Mouse (Mus musculus) forebrain, postnatal 0 days (tissue): ENCODE results near the gene Pold1. TPM values are rescaled to one million over a fixed set of nuclear protein-coding genes. Genes with fewer than 3 reads are reported as not detected.
A peak's percentile ranks its signal among the peaks of the same experiment; 100 is the strongest.

Experiments used
- ATAC-seq: fragments of 200-750 bp; cut with Nextera tagmentation; 2 replicates; pipeline ENCODE4 v1.8.0; 2017; ENCODE audit warnings: mild to moderate bottlenecking, moderate library complexity
- DNase-seq: peaks from one replicate; pipeline ENCODE4 v3.0.0-alpha.2; 2015
- H3K27ac ChIP-seq: fragments of 300-500 bp; sonication (generic); 2 replicates; pipeline ENCODE4 v1.5.1; 2014; ENCODE audit warnings: low read depth, mild to moderate bottlenecking, antibody characterized with exemption, low read length, moderate library complexity, mixed read lengths
- H3K27me3 ChIP-seq: fragments of 300-500 bp; sonication (generic); 2 replicates; pipeline ENCODE4 v1.6.1; 2014; ENCODE audit warnings: mild to moderate bottlenecking, low read length, mixed read lengths; ENCODE audit not compliant: insufficient read depth
- H3K36me3 ChIP-seq: fragments of 300-500 bp; sonication (generic); 2 replicates; pipeline ENCODE4 v1.6.1; 2014; ENCODE audit warnings: mild to moderate bottlenecking, moderate library complexity; ENCODE audit not compliant: insufficient read depth
- H3K4me1 ChIP-seq: fragments of 300-500 bp; sonication (generic); 2 replicates; pipeline ENCODE4 v1.6.1; 2014; ENCODE audit warnings: antibody characterized with exemption; ENCODE audit not compliant: insufficient read depth
- H3K4me2 ChIP-seq: fragments of 300-500 bp; sonication (generic); 2 replicates; pipeline ENCODE4 v1.6.1; 2014; ENCODE audit warnings: low read depth, mild to moderate bottlenecking, moderate library complexity
- H3K4me3 ChIP-seq: fragments of 300-500 bp; sonication (generic); 2 replicates; pipeline ENCODE4 v1.5.1; 2014; ENCODE audit warnings: low read depth, low read length, mixed read lengths
- H3K9ac ChIP-seq: fragments of 300-500 bp; sonication (generic); 2 replicates; pipeline ENCODE4 v1.6.1; 2014; ENCODE audit warnings: mild to moderate bottlenecking
- H3K9me3 ChIP-seq: fragments of 300-500 bp; sonication (generic); 2 replicates; pipeline ENCODE4 v1.6.1; 2016; ENCODE audit warnings: low read length
- CTCF ChIP-seq: sonication (generic); IDR thresholded peaks from 2 replicates; pipeline ENCODE4 v1.5.1; 2016; ENCODE audit warnings: antibody characterized with exemption, control low read depth, low read depth
- WGBS: fragments of 180-500 bp; shearing (Covaris S2); extraction: QIAGEN DNeasy Blood & Tissue Kit; methylation state at CpG from one replicate; pipeline ENCODE4 v1.1.7; 2014; 5-methylcytosine and 5-hydroxymethylcytosine counted together
- polyA plus RNA-seq: library from polyadenylated mRNA; unstranded; fragments of >200 nt; fragmentation: Nextera tagmentation; extraction: Ambion mirVana; gene quantifications from 2 replicates; pipeline ENCODE4 v1.2.1, GENCODE M21; 2015
- total RNA-seq: library from RNA; depleted of rRNA; stranded (reverse); fragments of >200 nt; gene quantifications from 2 replicates; pipeline ENCODE4 v1.2.3, GENCODE M21; 2014

Gene Pold1
- total and polyA plus RNA-seq, 2 experiments from 2014 or later = 14.2 to 16.2 TPM

GRCm38 (mm10) chr7:44496771-44497109, 51.9 kb downstream of the Pold1 start:
- H3K4me3 ChIP-seq = peak overlapping the region; percentile 88
- peak overlapping the region; percentile 99 for H3K27ac ChIP-seq
- under 1% methylated on average over 26 of the region's 26 CpGs for WGBS
- peak; percentile 30 for TF ChIP-seq CTCF
- peaks cover 16% of the 10 kb centered on the region for H3K36me3 ChIP-seq
- H3K4me2 ChIP-seq = peak overlapping the region; percentile 70
- no peak for DNase-seq
- H3K9ac ChIP-seq = peak overlapping the region; percentile 98
- H3K27me3 ChIP-seq = no peaks in the 10 kb centered on the region
- no peaks in the 10 kb centered on the region for H3K9me3 ChIP-seq
- peaks cover 17% of the 10 kb centered on the region for H3K4me1 ChIP-seq
- ATAC-seq = no peak

GRCm38 (mm10) chr7:44495992-44496770, 52.5 kb downstream of the Pold1 start, which contains the start of the genes Emc10 and Fam71e1:
TSS of gene Emc10 (minus strand) at chr7:44496529.
TSS of gene Fam71e1 (plus strand) at chr7:44496581.
- H3K9me3 ChIP-seq = no peaks in the 10 kb centered on the region
- peaks cover 17% of the 10 kb centered on the region for H3K4me1 ChIP-seq
- TF ChIP-seq CTCF = peak; percentile 36; the same call in 1 of the 2 replicates
- H3K9ac ChIP-seq = peak within 1 kb of the TSS; percentile 98
- H3K27me3 ChIP-seq = no peaks in the 10 kb centered on the region
- WGBS = under 1% methylated on average over 58 of the region's 58 CpGs
- peaks cover 22% of the 10 kb centered on the region for H3K36me3 ChIP-seq
- DNase-seq (peak; percentile 100), ATAC-seq (peak; percentile 97)
- H3K4me3 ChIP-seq = peak within 1 kb of the TSS; percentile 88
- peak within 1 kb of the TSS; percentile 99 for H3K27ac ChIP-seq
- peak within 1 kb of the TSS; percentile 70 for H3K4me2 ChIP-seq

- WGBS = 67% methylated on average over 7 of the region's 7 CpGs
- peak overlapping the region; percentile 70 for H3K4me2 ChIP-seq
- H3K36me3 ChIP-seq = peaks cover 32% of the 10 kb centered on the region
- DNase-seq = no peak
- no peak overlapping the region for H3K27ac ChIP-seq
- peak overlapping the region; percentile 88 for H3K4me3 ChIP-seq
- peaks cover 17% of the 10 kb centered on the region for H3K4me1 ChIP-seq
- H3K9ac ChIP-seq = peak overlapping the region; percentile 98
- no peaks in the 10 kb centered on the region for H3K27me3 ChIP-seq
- no peak for TF ChIP-seq CTCF
- ATAC-seq = no peak
- H3K9me3 ChIP-seq = no peaks in the 10 kb centered on the region
These were observed 53.6 kb downstream of the Pold1 start for GRCm38 (mm10) chr7:44495086-44495485.

GRCm38 (mm10) chr7:44494681-44495080, 54.0 kb downstream of the Pold1 start:
- ATAC-seq (no peak), DNase-seq (no peak)
- Histone ChIP-seq H3K9me3 (no peaks in the 10 kb centered on the region), H3K27me3 (no peaks in the 10 kb centered on the region), H3K4me2 (no peak overlapping the region), H3K4me1 (peaks cover 17% of the 10 kb centered on the region), H3K27ac (no peak overlapping the region), H3K4me3 (no peak overlapping the region), H3K9ac (0 out of 2 replicates have a peak overlapping the region, but pooled peaks have one; percentile 98), H3K36me3 (peaks cover 36% of the 10 kb centered on the region)
- TF ChIP-seq CTCF = no peak
- 93% methylated on average over 12 of the region's 12 CpGs for WGBS

GRCm38 (mm10) chr7:44492166-44492826, 56.4 kb downstream of the Pold1 start:
- Histone ChIP-seq H3K4me2 (no peak overlapping the region), H3K9me3 (no peaks in the 10 kb centered on the region), H3K4me1 (peaks cover 13% of the 10 kb centered on the region), H3K4me3 (no peak overlapping the region), H3K27ac (no peak overlapping the region), H3K9ac (no peak overlapping the region), H3K36me3 (peaks cover 45% of the 10 kb centered on the region), H3K27me3 (no peaks in the 10 kb centered on the region)
- no peak for DNase-seq
- no peak for TF ChIP-seq CTCF
- 94% methylated on average over 21 of the region's 21 CpGs for WGBS
- no peak for ATAC-seq

- no peak overlapping the region for H3K27ac ChIP-seq
- H3K4me1 ChIP-seq = peaks cover 12% of the 10 kb centered on the region
- WGBS = 90% methylated on average over 5 of the region's 5 CpGs
- ATAC-seq = no peak
- no peak for DNase-seq
- peaks cover 45% of the 10 kb centered on the region for H3K36me3 ChIP-seq
- H3K9me3 ChIP-seq = no peaks in the 10 kb centered on the region
- TF ChIP-seq CTCF = no peak
- no peak overlapping the region for H3K9ac ChIP-seq
- no peak overlapping the region for H3K4me3 ChIP-seq
- H3K27me3 ChIP-seq = no peaks in the 10 kb centered on the region
- H3K4me2 ChIP-seq = no peak overlapping the region
These were observed 57.3 kb downstream of the Pold1 start for GRCm38 (mm10) chr7:44491391-44491790.

- DNase-seq = no peak
- H3K36me3 ChIP-seq = peaks cover 45% of the 10 kb centered on the region
- no peaks in the 10 kb centered on the region for H3K27me3 ChIP-seq
- no peak for ATAC-seq
- H3K9ac ChIP-seq = no peak overlapping the region
- H3K9me3 ChIP-seq = no peaks in the 10 kb centered on the region
- H3K27ac ChIP-seq = no peak overlapping the region
- peaks cover 6% of the 10 kb centered on the region; the same call in 1 of the 2 replicates for H3K4me1 ChIP-seq
- WGBS = 86% methylated on average over 4 of the region's 4 CpGs
- no peak overlapping the region for H3K4me3 ChIP-seq
- no peak overlapping the region for H3K4me2 ChIP-seq
- no peak for TF ChIP-seq CTCF
These were observed 58.4 kb downstream of the Pold1 start for GRCm38 (mm10) chr7:44490281-44490680.
